Mouse (Mus musculus): ENCODE measurements around the gene Wdr63.

- TF ChIP-seq EP300 (IDR thresholded peaks at IDR 0.05; ENCODE audit: low read depth) = no peak
- no peak for TF ChIP-seq CTCF (IDR thresholded peaks at IDR 0.05; ENCODE audit: low read depth)
These were observed 63.0 kb downstream of the Wdr63 start for GRCm38 (mm10) chr3:146044977-146045376.
